Mouse (Mus musculus) intestine, embryonic 15.5 days (tissue): Measurements from ENCODE around the gene Tmem14a. TPM values are rescaled to one million over a fixed set of nuclear protein-coding genes. Genes with fewer than 3 reads are reported as not detected.

Experiments used
- ATAC-seq: fragments of 200-750 bp; cut with Nextera tagmentation; 2 replicates; pipeline ENCODE4 v1.8.0; 2017; ENCODE audit warnings: moderate TSS enrichment, moderate library complexity
- H3K27ac ChIP-seq: fragments of 300-500 bp; sonication (generic); 2 replicates; pipeline ENCODE4 v1.5.1; 2015; ENCODE audit warnings: mild to moderate bottlenecking, inconsistent platforms
- H3K27me3 ChIP-seq: fragments of 300-500 bp; sonication (generic); replicated peaks from 2 replicates; pipeline ENCODE4 v1.6.1; 2015; ENCODE audit warnings: inconsistent platforms
- H3K36me3 ChIP-seq: fragments of 300-500 bp; sonication (generic); 2 replicates; pipeline ENCODE4 v1.6.1; 2015; ENCODE audit warnings: inconsistent platforms
- H3K4me1 ChIP-seq: fragments of 300-500 bp; sonication (generic); replicated peaks from 2 replicates; pipeline ENCODE4 v1.6.1; 2015; ENCODE audit warnings: inconsistent platforms
- H3K4me2 ChIP-seq: fragments of 300-500 bp; sonication (generic); replicated peaks from 2 replicates; pipeline ENCODE4 v1.6.1; 2015; ENCODE audit warnings: mild to moderate bottlenecking, inconsistent platforms
- H3K4me3 ChIP-seq: fragments of 300-500 bp; sonication (generic); replicated peaks from 2 replicates; pipeline ENCODE4 v1.5.1; 2015; ENCODE audit warnings: inconsistent platforms
- H3K9ac ChIP-seq: fragments of 300-500 bp; sonication (generic); 2 replicates; pipeline ENCODE4 v1.6.1; 2015; ENCODE audit warnings: inconsistent platforms
- H3K9me3 ChIP-seq: fragments of 300-500 bp; sonication (generic); 2 replicates; pipeline ENCODE4 v1.6.1; 2016; ENCODE audit warnings: inconsistent platforms
- WGBS: fragments of 180-500 bp; shearing (Covaris S2); methylation state at CpG from one replicate; pipeline ENCODE4 v1.1.7; 2015; 5-methylcytosine and 5-hydroxymethylcytosine counted together
- polyA plus RNA-seq: library from polyadenylated mRNA; unstranded; fragments of >200 nt; fragmentation: Nextera tagmentation; extraction: Ambion mirVana; gene quantifications from 2 replicates; pipeline ENCODE4 v1.2.1, GENCODE M21; 2015

The Tmem14a gene
- polyA plus RNA-seq, 1 experiment from 2014 or later: 13.5 TPM

DNA sequence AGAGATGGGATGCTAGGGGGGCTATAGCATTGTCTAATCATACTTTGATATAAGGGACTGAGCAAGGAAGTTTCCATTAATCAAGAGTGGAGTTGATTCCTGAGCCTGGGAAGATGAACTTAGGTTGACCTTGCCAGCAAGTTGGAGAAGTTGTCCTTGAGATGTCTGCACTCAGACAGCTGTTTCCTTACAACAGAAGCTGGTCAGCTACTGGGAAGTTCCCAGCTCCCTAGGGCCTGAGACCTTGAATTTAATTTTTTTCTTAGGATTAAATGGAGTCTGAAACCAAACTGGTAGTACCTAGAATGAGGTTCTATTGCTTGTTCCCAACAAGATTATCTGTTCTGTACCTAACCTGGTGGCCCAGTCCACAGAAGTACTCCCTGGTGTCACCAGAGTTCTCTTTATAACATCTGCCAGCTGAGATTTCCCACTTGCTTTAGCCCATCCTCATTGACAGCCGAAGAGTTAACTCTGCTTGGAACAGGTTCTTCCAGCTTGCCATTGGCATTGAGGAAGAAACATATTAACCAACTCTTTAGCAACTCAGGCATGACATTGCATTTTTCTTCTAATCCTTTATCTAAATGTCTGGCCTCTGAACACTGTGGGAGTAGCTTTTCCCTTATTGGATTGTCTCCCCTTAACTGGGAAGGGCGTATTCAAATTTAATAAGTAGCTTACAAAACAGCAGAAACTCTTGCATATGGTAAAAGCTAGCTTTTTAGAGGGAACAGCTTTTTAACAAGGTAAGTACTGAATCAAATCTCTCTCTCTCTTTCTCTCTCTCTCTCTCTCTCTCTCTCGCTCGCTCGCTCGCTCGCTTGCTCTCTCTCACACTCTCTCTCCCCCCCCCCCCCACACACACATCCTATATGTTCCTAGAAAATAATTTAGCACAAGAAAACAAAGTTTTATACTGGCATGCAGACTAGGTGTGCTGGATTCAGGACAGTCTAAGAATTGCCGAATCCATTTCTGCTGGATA, 21.8 kb downstream of the Tmem14a start, which contains the start of gene Gsta3:
Gene Gsta3 (plus strand): TSS at position 679 of the 988 bp plus-strand sequence.
- Histone ChIP-seq H3K9me3 (no peaks in the 10 kb centered on the region), H3K27ac (0 out of 2 replicates have a peak within 1 kb of the TSS, but pooled peaks have one; percentile 44), H3K27me3 (no peaks in the 10 kb centered on the region), H3K36me3 (no peaks in the 10 kb centered on the region), H3K4me1 (no peaks in the 10 kb centered on the region), H3K4me3 (no peak within 1 kb of the TSS), H3K9ac (no peak within 1 kb of the TSS), H3K4me2 (0 out of 2 replicates have a peak within 1 kb of the TSS, but pooled peaks have one; percentile 11)
- 72% methylated on average over 8 of the region's 8 CpGs for WGBS
- peak; percentile 93 for ATAC-seq

DNA sequence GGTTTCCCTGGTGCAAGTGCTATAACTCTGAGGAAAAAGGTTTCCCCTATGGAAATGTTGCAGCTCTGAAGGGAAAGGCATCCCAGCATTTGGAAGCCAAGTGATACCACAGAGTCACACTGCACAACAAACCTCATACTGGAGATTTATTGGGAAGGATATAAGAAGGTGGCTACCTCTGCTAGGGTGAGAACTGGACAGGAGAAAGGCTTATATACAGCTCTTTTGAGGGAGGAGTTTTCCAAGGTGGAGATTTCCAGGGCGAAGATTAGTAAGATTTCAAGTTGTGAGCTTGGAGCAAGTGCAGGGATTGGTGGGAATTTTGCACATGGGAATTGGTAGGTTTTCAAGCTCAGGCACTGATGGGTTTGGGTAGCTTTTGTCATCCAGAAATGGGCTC, 22.7 kb downstream of the Tmem14a start:
- Histone ChIP-seq H3K27me3 (no peaks in the 10 kb centered on the region), H3K4me3 (no peak overlapping the region), H3K9me3 (no peaks in the 10 kb centered on the region), H3K4me1 (no peaks in the 10 kb centered on the region), H3K9ac (no peak overlapping the region), H3K27ac (no peak overlapping the region), H3K4me2 (no peak overlapping the region), H3K36me3 (no peaks in the 10 kb centered on the region)
- ATAC-seq: 0 out of 2 replicates have a peak, but pooled peaks have one; percentile 3
- 86% methylated on average over 1 of the region's 1 CpGs for WGBS

- Histone ChIP-seq H3K4me2 (no peak overlapping the region), H3K36me3 (no peaks in the 10 kb centered on the region)
- 75% methylated on average over 4 of the region's 4 CpGs for WGBS
These were observed 26.1 kb downstream of the Tmem14a start for GRCm38 (mm10) chr1:21244290-21244960.

DNA sequence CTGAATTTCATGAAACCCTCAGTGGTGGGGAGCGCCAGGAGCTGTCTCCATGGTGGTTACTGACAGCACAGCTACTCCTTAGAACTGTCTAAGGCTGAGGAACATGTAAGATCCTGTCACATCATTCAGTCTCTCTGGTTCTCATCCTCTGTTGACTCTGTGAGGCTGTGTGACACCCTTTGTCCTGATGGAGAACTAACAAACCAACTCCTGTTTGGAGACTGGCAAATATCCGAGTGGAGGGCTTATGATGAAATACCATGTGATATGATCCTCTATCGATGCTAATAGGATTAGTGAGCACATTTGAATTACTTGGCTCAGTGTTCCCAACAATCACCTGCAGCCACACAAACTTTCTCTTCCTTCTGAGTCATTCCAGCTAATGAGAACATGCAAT, 27.8 kb downstream of the Tmem14a start:
- Histone ChIP-seq H3K4me2 (no peak overlapping the region), H3K27ac (no peak overlapping the region), H3K4me3 (no peak overlapping the region), H3K9ac (no peak overlapping the region), H3K4me1 (no peaks in the 10 kb centered on the region), H3K27me3 (no peaks in the 10 kb centered on the region), H3K9me3 (no peaks in the 10 kb centered on the region), H3K36me3 (no peaks in the 10 kb centered on the region)
- WGBS: 83% methylated on average over 3 of the region's 3 CpGs
- ATAC-seq: no peak

More at GRCm38 (mm10) chr1:21244290-21244960, 26.1 kb downstream of the Tmem14a start:
- H3K4me1 ChIP-seq: no peaks in the 10 kb centered on the region
- no peak for ATAC-seq
- H3K27ac ChIP-seq: no peak overlapping the region
- no peak overlapping the region for H3K4me3 ChIP-seq
- H3K9ac ChIP-seq: no peak overlapping the region
- no peaks in the 10 kb centered on the region for H3K27me3 ChIP-seq
- H3K9me3 ChIP-seq: no peaks in the 10 kb centered on the region

GRCm38 (mm10) chr1:21247896-21248295, 29.5 kb downstream of the Tmem14a start:
- Histone ChIP-seq H3K4me1 (no peaks in the 10 kb centered on the region), H3K4me3 (no peak overlapping the region), H3K9me3 (no peaks in the 10 kb centered on the region), H3K9ac (no peak overlapping the region), H3K27me3 (no peaks in the 10 kb centered on the region), H3K36me3 (no peaks in the 10 kb centered on the region), H3K27ac (no peak overlapping the region), H3K4me2 (no peak overlapping the region)
- ATAC-seq: no peak

DNA sequence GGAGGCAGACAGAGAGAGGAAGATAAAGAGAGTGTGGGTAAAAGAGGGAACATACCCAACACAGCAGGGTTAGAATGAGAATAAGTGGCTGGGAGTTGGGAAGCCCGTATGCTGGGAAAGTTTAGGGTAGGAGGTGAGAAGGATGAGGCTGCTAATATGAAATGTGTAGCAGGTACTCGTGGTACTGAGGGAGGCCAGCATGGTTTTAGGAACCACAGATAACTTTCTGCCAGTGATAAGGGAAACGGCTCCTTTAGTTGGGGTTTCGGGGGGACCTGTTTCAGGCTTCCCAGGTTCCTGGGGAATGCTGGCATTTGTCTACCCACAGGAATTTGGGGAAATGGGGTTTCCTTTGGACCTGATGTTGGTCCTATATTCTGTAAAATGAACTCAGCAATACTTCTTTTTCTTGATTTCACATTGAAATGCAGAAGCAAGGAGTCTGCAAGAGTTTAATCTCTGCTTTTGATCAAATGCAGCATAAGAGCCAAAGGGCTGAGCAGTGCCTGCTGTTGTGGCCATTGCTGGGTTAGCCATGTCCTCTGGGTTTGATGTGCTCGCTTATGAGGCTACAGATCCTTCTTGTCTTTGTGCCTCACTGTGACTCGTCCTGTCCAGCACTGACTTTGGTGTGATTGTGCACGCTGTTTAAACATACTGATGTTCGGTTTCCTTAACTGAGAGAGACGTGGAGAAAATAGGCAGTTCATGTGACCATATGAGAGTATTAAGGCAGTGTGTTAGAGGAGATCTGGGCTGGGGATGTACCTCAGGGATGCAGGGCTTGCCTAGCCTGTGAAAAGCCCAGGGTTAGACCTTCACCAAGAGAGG, 30.4 kb downstream of the Tmem14a start:
- 85% methylated on average over 9 of the region's 9 CpGs for WGBS

DNA sequence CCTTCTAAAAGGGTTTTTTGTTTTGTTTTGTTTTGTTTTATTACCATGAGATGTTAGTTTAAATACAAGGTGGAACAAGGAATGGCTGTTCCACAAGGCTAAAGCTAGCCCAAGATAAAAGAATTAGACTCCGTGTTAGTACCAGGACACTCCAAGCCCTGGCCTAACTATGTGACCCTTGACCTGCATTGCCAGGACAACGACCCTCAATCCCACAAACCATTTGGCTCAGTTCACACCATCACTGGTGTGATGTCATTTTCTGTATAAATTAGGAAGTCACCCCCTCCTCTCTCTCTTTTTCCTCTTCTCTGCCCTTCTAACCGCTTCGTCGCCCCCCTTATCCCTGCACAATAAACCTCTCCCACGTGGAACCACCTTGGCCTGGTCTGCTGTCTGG, 33.3 kb downstream of the Tmem14a start:
- Histone ChIP-seq H3K4me1 (no peaks in the 10 kb centered on the region), H3K4me2 (no peak overlapping the region), H3K9ac (no peak overlapping the region), H3K27me3 (no peaks in the 10 kb centered on the region), H3K27ac (no peak overlapping the region), H3K4me3 (no peak overlapping the region), H3K9me3 (no peaks in the 10 kb centered on the region), H3K36me3 (no peaks in the 10 kb centered on the region)
- 65% methylated on average over 6 of the region's 6 CpGs for WGBS
- no peak for ATAC-seq

More for the DNA sequence above, 30.4 kb downstream of the Tmem14a start:
- no peak overlapping the region for H3K4me3 ChIP-seq
- no peaks in the 10 kb centered on the region for H3K36me3 ChIP-seq
- no peaks in the 10 kb centered on the region for H3K27me3 ChIP-seq
- H3K9me3 ChIP-seq: no peaks in the 10 kb centered on the region
- no peaks in the 10 kb centered on the region for H3K4me1 ChIP-seq
- ATAC-seq: no peak
- H3K27ac ChIP-seq: no peak overlapping the region
- no peak overlapping the region for H3K9ac ChIP-seq
- H3K4me2 ChIP-seq: no peak overlapping the region

GRCm38 (mm10) chr1:21252566-21253302, 34.4 kb downstream of the Tmem14a start:
- no peaks in the 10 kb centered on the region for H3K9me3 ChIP-seq
- H3K4me1 ChIP-seq: no peaks in the 10 kb centered on the region
- no peak for ATAC-seq
- H3K36me3 ChIP-seq: no peaks in the 10 kb centered on the region
- no peak overlapping the region for H3K27ac ChIP-seq
- no peak overlapping the region for H3K4me3 ChIP-seq
- no peak overlapping the region for H3K4me2 ChIP-seq
- no peak overlapping the region for H3K9ac ChIP-seq
- H3K27me3 ChIP-seq: no peaks in the 10 kb centered on the region
- WGBS: 69% methylated on average over 10 of the region's 10 CpGs

DNA sequence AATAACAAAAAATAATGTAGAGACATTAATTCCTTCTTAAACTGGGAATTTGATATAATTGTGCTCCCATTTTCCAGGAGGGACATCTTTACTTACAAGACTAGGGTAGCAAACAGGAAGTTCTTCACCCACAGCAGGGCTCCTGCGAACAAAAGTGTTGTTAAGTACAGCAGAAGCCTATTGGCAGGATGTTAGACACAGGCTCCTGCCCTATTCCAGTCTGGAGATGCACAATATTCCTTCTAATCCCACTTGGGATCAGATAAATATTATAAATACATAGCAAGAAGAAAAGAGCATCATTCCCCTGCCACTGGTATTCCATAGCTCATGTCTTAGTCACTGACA, 34.9 kb downstream of the Tmem14a start:
- H3K4me1 ChIP-seq: no peaks in the 10 kb centered on the region
- ATAC-seq: no peak
- H3K27ac ChIP-seq: no peak overlapping the region
- H3K9ac ChIP-seq: no peak overlapping the region
- WGBS: 74% methylated on average over 1 of the region's 1 CpGs
- no peaks in the 10 kb centered on the region for H3K36me3 ChIP-seq
- no peak overlapping the region for H3K4me2 ChIP-seq
- H3K9me3 ChIP-seq: no peaks in the 10 kb centered on the region
- no peaks in the 10 kb centered on the region for H3K27me3 ChIP-seq
- no peak overlapping the region for H3K4me3 ChIP-seq

- Histone ChIP-seq H3K4me1 (no peaks in the 10 kb centered on the region), H3K27me3 (no peaks in the 10 kb centered on the region), H3K27ac (no peak overlapping the region), H3K36me3 (no peaks in the 10 kb centered on the region), H3K4me3 (no peak overlapping the region), H3K4me2 (no peak overlapping the region), H3K9ac (no peak overlapping the region), H3K9me3 (no peaks in the 10 kb centered on the region)
- WGBS: 78% methylated on average over 4 of the region's 4 CpGs
- no peak for ATAC-seq
These were observed 35.5 kb downstream of the Tmem14a start for GRCm38 (mm10) chr1:21253856-21254255.

- no peaks in the 10 kb centered on the region for H3K9me3 ChIP-seq
- no peak overlapping the region for H3K4me2 ChIP-seq
- no peaks in the 10 kb centered on the region for H3K36me3 ChIP-seq
- H3K4me1 ChIP-seq: no peaks in the 10 kb centered on the region
- WGBS: 89% methylated on average over 7 of the region's 7 CpGs
- H3K27me3 ChIP-seq: no peaks in the 10 kb centered on the region
- no peak overlapping the region for H3K4me3 ChIP-seq
- peak; percentile 76; the same call in 1 of the 2 replicates for ATAC-seq
- H3K9ac ChIP-seq: no peak overlapping the region
- H3K27ac ChIP-seq: no peak overlapping the region
These were observed 37.4 kb downstream of the Tmem14a start for GRCm38 (mm10) chr1:21255625-21256345.
